Mouse (Mus musculus): ENCODE data around the gene Elp5. TPM values are rescaled to one million over a fixed set of nuclear protein-coding genes. Genes with fewer than 3 reads are reported as not detected.

Gene Elp5
- polyA plus RNA-seq, 1 experiment from 2014 or later: 144 TPM

- H3K27ac ChIP-seq (ENCODE audit: low read depth, low read length): no peak overlapping the region
- peaks cover 6% of the 10 kb centered on the region; the same call in 1 of the 2 replicates for H3K4me1 ChIP-seq (replicated peaks; ENCODE audit: control insufficient read depth, insufficient read depth, low read length)
- 65% methylated on average over 1 of the region's 1 CpGs for WGBS
- no peak for DNase-seq (ENCODE audit: low spot score)
- no peaks in the 10 kb centered on the region for H3K27me3 ChIP-seq (ENCODE audit: control insufficient read depth, insufficient read depth, low read length)
- no peaks in the 10 kb centered on the region for H3K9me3 ChIP-seq (ENCODE audit: control insufficient read depth, low read length)
- H3K9ac ChIP-seq (ENCODE audit: low read length): no peak overlapping the region
- H3K36me3 ChIP-seq (ENCODE audit: control insufficient read depth, insufficient read depth, low read length): no peaks in the 10 kb centered on the region
- H3K4me3 ChIP-seq (ENCODE audit: low read depth, low read length): no peak overlapping the region
- no peak for ATAC-seq (replicated peaks; ENCODE audit: low FRiP score)
- H3K4me2 ChIP-seq (ENCODE audit: low read depth, low read length, severe bottlenecking): no peak overlapping the region
These were observed 30.0 kb downstream of the Elp5 start for GRCm38 (mm10) chr11:69952274-69952673.

- Histone ChIP-seq H3K27ac (ENCODE audit: low read depth, low read length) (no peak overlapping the region), H3K4me1 (replicated peaks; ENCODE audit: control insufficient read depth, insufficient read depth, low read length) (peaks cover 11% of the 10 kb centered on the region; the same call in 1 of the 2 replicates), H3K9me3 (ENCODE audit: control insufficient read depth, low read length) (no peaks in the 10 kb centered on the region), H3K4me2 (ENCODE audit: low read depth, low read length, severe bottlenecking) (no peak overlapping the region), H3K9ac (ENCODE audit: low read length) (no peak overlapping the region), H3K27me3 (ENCODE audit: control insufficient read depth, insufficient read depth, low read length) (no peaks in the 10 kb centered on the region), H3K4me3 (ENCODE audit: low read depth, low read length) (no peak overlapping the region), H3K36me3 (ENCODE audit: control insufficient read depth, insufficient read depth, low read length) (no peaks in the 10 kb centered on the region)
- DNase-seq (ENCODE audit: low spot score) (no peak), ATAC-seq (replicated peaks; ENCODE audit: low FRiP score) (no peak)
- WGBS: 44% methylated on average over 4 of the region's 4 CpGs
These were observed 31.4 kb downstream of the Elp5 start for GRCm38 (mm10) chr11:69950807-69951459.

GRCm38 (mm10) chr11:69948763-69949150, 33.6 kb downstream of the Elp5 start:
- no peaks in the 10 kb centered on the region for H3K27me3 ChIP-seq (ENCODE audit: control insufficient read depth, insufficient read depth, low read length)
- DNase-seq (ENCODE audit: low spot score) (peak; percentile 94), ATAC-seq (replicated peaks; ENCODE audit: low FRiP score) (peak; percentile 68)
- peak overlapping the region; percentile 86 for H3K27ac ChIP-seq (ENCODE audit: low read depth, low read length)
- H3K4me1 ChIP-seq (replicated peaks; ENCODE audit: control insufficient read depth, insufficient read depth, low read length): peaks cover 11% of the 10 kb centered on the region; the same call in 1 of the 2 replicates
- WGBS: under 1% methylated on average over 14 of the region's 14 CpGs
- peak overlapping the region; percentile 80 for H3K9ac ChIP-seq (ENCODE audit: low read length)
- H3K36me3 ChIP-seq (ENCODE audit: control insufficient read depth, insufficient read depth, low read length): no peaks in the 10 kb centered on the region
- peak overlapping the region; percentile 71 for H3K4me2 ChIP-seq (ENCODE audit: low read depth, low read length, severe bottlenecking)
- peak overlapping the region; percentile 50 for H3K4me3 ChIP-seq (ENCODE audit: low read depth, low read length)
- H3K9me3 ChIP-seq (ENCODE audit: control insufficient read depth, low read length): no peaks in the 10 kb centered on the region

- under 1% methylated on average over 34 of the region's 34 CpGs for WGBS
- Histone ChIP-seq H3K9me3 (ENCODE audit: control insufficient read depth, low read length) (no peaks in the 10 kb centered on the region), H3K27me3 (ENCODE audit: control insufficient read depth, insufficient read depth, low read length) (no peaks in the 10 kb centered on the region), H3K27ac (ENCODE audit: low read depth, low read length) (peak within 1 kb of the TSS; percentile 86), H3K36me3 (ENCODE audit: control insufficient read depth, insufficient read depth, low read length) (no peaks in the 10 kb centered on the region), H3K4me2 (ENCODE audit: low read depth, low read length, severe bottlenecking) (peak within 1 kb of the TSS; percentile 71), H3K9ac (ENCODE audit: low read length) (peak within 1 kb of the TSS; percentile 80), H3K4me3 (ENCODE audit: low read depth, low read length) (peak within 1 kb of the TSS; percentile 50), H3K4me1 (replicated peaks; ENCODE audit: control insufficient read depth, insufficient read depth, low read length) (peaks cover 11% of the 10 kb centered on the region; the same call in 1 of the 2 replicates)
- DNase-seq (ENCODE audit: low spot score) (peak; percentile 99), ATAC-seq (replicated peaks; ENCODE audit: low FRiP score) (peak; percentile 96)
These were observed 34.1 kb downstream of the Elp5 start, which contains the start of gene Slc2a4 for GRCm38 (mm10) chr11:69948066-69948762. TSS of gene Slc2a4 (minus strand) at chr11:69948188.

- Histone ChIP-seq H3K36me3 (ENCODE audit: control insufficient read depth, insufficient read depth, low read length) (no peaks in the 10 kb centered on the region), H3K9ac (ENCODE audit: low read length) (peak overlapping the region; percentile 80), H3K4me2 (ENCODE audit: low read depth, low read length, severe bottlenecking) (peak overlapping the region; percentile 71), H3K4me1 (replicated peaks; ENCODE audit: control insufficient read depth, insufficient read depth, low read length) (peaks cover 11% of the 10 kb centered on the region; the same call in 1 of the 2 replicates), H3K4me3 (ENCODE audit: low read depth, low read length) (peak overlapping the region; percentile 50), H3K9me3 (ENCODE audit: control insufficient read depth, low read length) (no peaks in the 10 kb centered on the region), H3K27me3 (ENCODE audit: control insufficient read depth, insufficient read depth, low read length) (no peaks in the 10 kb centered on the region), H3K27ac (ENCODE audit: low read depth, low read length) (peak overlapping the region; percentile 41)
- DNase-seq (ENCODE audit: low spot score): peak; percentile 80
- 2% methylated on average over 29 of the region's 29 CpGs for WGBS
- peak; percentile 22 for ATAC-seq (replicated peaks; ENCODE audit: low FRiP score)
These were observed 34.8 kb downstream of the Elp5 start for GRCm38 (mm10) chr11:69947337-69948065.

GRCm38 (mm10) chr11:69945997-69946891, 36.1 kb downstream of the Elp5 start:
- 89% methylated on average over 18 of the region's 18 CpGs for WGBS
- no peak for DNase-seq (ENCODE audit: low spot score)
- H3K27me3 ChIP-seq (ENCODE audit: control insufficient read depth, insufficient read depth, low read length): no peaks in the 10 kb centered on the region
- peak overlapping the region; percentile 50; the same call in 1 of the 2 replicates for H3K4me3 ChIP-seq (ENCODE audit: low read depth, low read length)
- peaks cover 11% of the 10 kb centered on the region; the same call in 1 of the 2 replicates for H3K4me1 ChIP-seq (replicated peaks; ENCODE audit: control insufficient read depth, insufficient read depth, low read length)
- no peak for ATAC-seq (replicated peaks; ENCODE audit: low FRiP score)
- no peak overlapping the region for H3K9ac ChIP-seq (ENCODE audit: low read length)
- H3K9me3 ChIP-seq (ENCODE audit: control insufficient read depth, low read length): no peaks in the 10 kb centered on the region
- no peaks in the 10 kb centered on the region for H3K36me3 ChIP-seq (ENCODE audit: control insufficient read depth, insufficient read depth, low read length)
- no peak overlapping the region for H3K27ac ChIP-seq (ENCODE audit: low read depth, low read length)
- H3K4me2 ChIP-seq (ENCODE audit: low read depth, low read length, severe bottlenecking): peak overlapping the region; percentile 71; the same call in 1 of the 2 replicates

- H3K4me2 ChIP-seq (ENCODE audit: low read depth, low read length, severe bottlenecking): no peak overlapping the region
- peaks cover 11% of the 10 kb centered on the region; the same call in 1 of the 2 replicates for H3K4me1 ChIP-seq (replicated peaks; ENCODE audit: control insufficient read depth, insufficient read depth, low read length)
- no peak overlapping the region for H3K9ac ChIP-seq (ENCODE audit: low read length)
- DNase-seq (ENCODE audit: low spot score): no peak
- no peak overlapping the region for H3K4me3 ChIP-seq (ENCODE audit: low read depth, low read length)
- WGBS: 79% methylated on average over 13 of the region's 13 CpGs
- H3K36me3 ChIP-seq (ENCODE audit: control insufficient read depth, insufficient read depth, low read length): no peaks in the 10 kb centered on the region
- H3K27me3 ChIP-seq (ENCODE audit: control insufficient read depth, insufficient read depth, low read length): no peaks in the 10 kb centered on the region
- no peak overlapping the region for H3K27ac ChIP-seq (ENCODE audit: low read depth, low read length)
- H3K9me3 ChIP-seq (ENCODE audit: control insufficient read depth, low read length): no peaks in the 10 kb centered on the region
- no peak for ATAC-seq (replicated peaks; ENCODE audit: low FRiP score)
These were observed 37.1 kb downstream of the Elp5 start for GRCm38 (mm10) chr11:69945216-69945615.

- Histone ChIP-seq H3K4me1 (replicated peaks; ENCODE audit: control insufficient read depth, insufficient read depth, low read length) (peaks cover 8% of the 10 kb centered on the region), H3K27me3 (ENCODE audit: control insufficient read depth, insufficient read depth, low read length) (peaks cover 22% of the 10 kb centered on the region), H3K9me3 (ENCODE audit: control insufficient read depth, low read length) (no peaks in the 10 kb centered on the region), H3K27ac (ENCODE audit: low read depth, low read length) (no peak overlapping the region), H3K36me3 (ENCODE audit: control insufficient read depth, insufficient read depth, low read length) (no peaks in the 10 kb centered on the region), H3K9ac (ENCODE audit: low read length) (no peak overlapping the region), H3K4me2 (ENCODE audit: low read depth, low read length, severe bottlenecking) (no peak overlapping the region), H3K4me3 (ENCODE audit: low read depth, low read length) (no peak overlapping the region)
- no peak for DNase-seq (ENCODE audit: low spot score)
- ATAC-seq (replicated peaks; ENCODE audit: low FRiP score): no peak
- 85% methylated on average over 4 of the region's 4 CpGs for WGBS
These were observed 41.4 kb downstream of the Elp5 start for GRCm38 (mm10) chr11:69940962-69941361.
